Mouse (Mus musculus) neural tube, embryonic 11.5 days (tissue): Measurements from ENCODE around the gene Dnm1. TPM values are rescaled to one million over a fixed set of nuclear protein-coding genes. Genes with fewer than 3 reads are reported as not detected.
"Not testable (repeated sequence)": the region's sequence is repeated elsewhere in the genome, so short reads cannot be mapped to it uniquely, and the experiment has no call there.

ENCODE experiments used
- ATAC-seq: fragments of 200-750 bp; cut with Nextera tagmentation; 2 replicates; pipeline ENCODE4 v1.8.0; 2017; ENCODE audit warnings: moderate number of reproducible peaks, mild to moderate bottlenecking, moderate TSS enrichment, moderate library complexity; ENCODE audit not compliant: insufficient read depth, low FRiP score, low TSS enrichment
- DNase-seq: peaks from one replicate; pipeline ENCODE4 v3.0.0-alpha.2; 2015; ENCODE audit warnings: low spot score
- H3K27ac ChIP-seq: fragments of 300-500 bp; sonication (generic); 2 replicates; pipeline ENCODE4 v1.5.1; 2014; ENCODE audit warnings: low read depth, mild to moderate bottlenecking, low read length
- H3K27me3 ChIP-seq: fragments of 300-500 bp; sonication (generic); 2 replicates; pipeline ENCODE4 v1.6.1; 2014; ENCODE audit warnings: mild to moderate bottlenecking, low read length, mixed read lengths; ENCODE audit not compliant: control insufficient read depth, insufficient read depth
- H3K36me3 ChIP-seq: fragments of 300-500 bp; sonication (generic); 2 replicates; pipeline ENCODE4 v1.6.1; 2014; ENCODE audit warnings: mild to moderate bottlenecking, low read length, moderate library complexity, mixed read lengths; ENCODE audit not compliant: control insufficient read depth, insufficient read depth
- H3K4me1 ChIP-seq: fragments of 300-500 bp; sonication (generic); 2 replicates; pipeline ENCODE4 v1.6.1; 2014; ENCODE audit warnings: low read length, mixed read lengths; ENCODE audit not compliant: control insufficient read depth, insufficient read depth
- H3K4me2 ChIP-seq: fragments of 300-500 bp; sonication (generic); 2 replicates; pipeline ENCODE4 v1.6.1; 2014; ENCODE audit warnings: low read depth, mild to moderate bottlenecking, moderate library complexity
- H3K4me3 ChIP-seq: fragments of 300-500 bp; sonication (generic); 2 replicates; pipeline ENCODE4 v1.5.1; 2014; ENCODE audit warnings: low read depth, low read length
- H3K9ac ChIP-seq: fragments of 300-500 bp; sonication (generic); 2 replicates; pipeline ENCODE4 v1.6.1; 2014; ENCODE audit warnings: mild to moderate bottlenecking, low read length
- H3K9me3 ChIP-seq: fragments of 300-500 bp; sonication (generic); 2 replicates; pipeline ENCODE4 v1.6.1; 2016; ENCODE audit warnings: low read length; ENCODE audit not compliant: control insufficient read depth
- WGBS: fragments of 180-500 bp; shearing (Covaris S2); extraction: QIAGEN DNeasy Blood & Tissue Kit; methylation state at CpG from one replicate; pipeline ENCODE4 v1.1.7; 2014; 5-methylcytosine and 5-hydroxymethylcytosine counted together
- polyA plus RNA-seq: library from polyadenylated mRNA; unstranded; fragments of >200 nt; fragmentation: Nextera tagmentation; extraction: Ambion mirVana; gene quantifications from 2 replicates; pipeline ENCODE4 v1.2.1, GENCODE M21; 2014

Gene Dnm1
- polyA plus RNA-seq, 1 experiment from 2014 or later, result 23.7 TPM

GRCm38 (mm10) chr2:32367315-32367714, 14.2 kb upstream of the Dnm1 start:
- H3K9ac ChIP-seq, result no peak overlapping the region
- DNase-seq (no peak), ATAC-seq (no peak)
- H3K4me2 ChIP-seq, result no peak overlapping the region
- no peaks in the 10 kb centered on the region for H3K27me3 ChIP-seq
- H3K4me1 ChIP-seq, result peaks cover 8% of the 10 kb centered on the region
- WGBS, result 97% methylated on average over 5 of the region's 5 CpGs
- H3K36me3 ChIP-seq, result peaks cover 24% of the 10 kb centered on the region
- H3K27ac ChIP-seq, result no peak overlapping the region
- no peaks in the 10 kb centered on the region for H3K9me3 ChIP-seq
- no peak overlapping the region for H3K4me3 ChIP-seq

- no peak overlapping the region for H3K27ac ChIP-seq
- H3K4me1 ChIP-seq, result peaks cover 16% of the 10 kb centered on the region
- H3K4me3 ChIP-seq, result peak overlapping the region; percentile 84; the same call in 1 of the 2 replicates
- peak overlapping the region; percentile 77 for H3K4me2 ChIP-seq
- no peak for ATAC-seq
- DNase-seq, result no peak
- H3K27me3 ChIP-seq, result peaks cover 8% of the 10 kb centered on the region
- no peaks in the 10 kb centered on the region for H3K9me3 ChIP-seq
- peak overlapping the region; percentile 92; the same call in 1 of the 2 replicates for H3K9ac ChIP-seq
- H3K36me3 ChIP-seq, result peaks cover 8% of the 10 kb centered on the region; the same call in 1 of the 2 replicates
- 88% methylated on average over 8 of the region's 8 CpGs for WGBS
Measured at GRCm38 (mm10) chr2:32364121-32364520, 11.0 kb upstream of the Dnm1 start.

- Histone ChIP-seq H3K27ac (peak overlapping the region; percentile 76), H3K27me3 (peaks cover 8% of the 10 kb centered on the region), H3K4me2 (peak overlapping the region; percentile 77), H3K9me3 (no peaks in the 10 kb centered on the region), H3K4me3 (peak overlapping the region; percentile 84), H3K36me3 (peaks cover 8% of the 10 kb centered on the region; the same call in 1 of the 2 replicates), H3K4me1 (peaks cover 16% of the 10 kb centered on the region), H3K9ac (peak overlapping the region; percentile 92)
- DNase-seq (no peak), ATAC-seq (peak; percentile 17; the same call in 1 of the 2 replicates)
- 14% methylated on average over 17 of the region's 19 CpGs for WGBS
Measured at GRCm38 (mm10) chr2:32363376-32364106, 10.4 kb upstream of the Dnm1 start.

GRCm38 (mm10) chr2:32362817-32363340, 9.7 kb upstream of the Dnm1 start:
- DNase-seq (peak; percentile 92), ATAC-seq (peak; percentile 78)
- peak overlapping the region; percentile 77 for H3K4me2 ChIP-seq
- peaks cover 8% of the 10 kb centered on the region for H3K27me3 ChIP-seq
- WGBS, result under 1% methylated on average over 53 of the region's 53 CpGs
- H3K27ac ChIP-seq, result peak overlapping the region; percentile 76
- H3K36me3 ChIP-seq, result peaks cover 8% of the 10 kb centered on the region; the same call in 1 of the 2 replicates
- H3K9ac ChIP-seq, result peak overlapping the region; percentile 92
- no peaks in the 10 kb centered on the region for H3K9me3 ChIP-seq
- H3K4me1 ChIP-seq, result peaks cover 16% of the 10 kb centered on the region
- peak overlapping the region; percentile 84 for H3K4me3 ChIP-seq

- not testable (repeated sequence) for H3K9ac ChIP-seq, H3K9me3 ChIP-seq, H3K27ac ChIP-seq, H3K36me3 ChIP-seq, ATAC-seq, DNase-seq, H3K27me3 ChIP-seq
- Histone ChIP-seq H3K4me3 (peak overlapping the region; percentile 84), H3K4me1 (peaks cover 16% of the 10 kb centered on the region), H3K4me2 (peak overlapping the region; percentile 77)
- 39% methylated on average over 5 of the region's 5 CpGs for WGBS
Measured at GRCm38 (mm10) chr2:32362274-32362673, 9.1 kb upstream of the Dnm1 start.

GRCm38 (mm10) chr2:32361437-32361836, 8.3 kb upstream of the Dnm1 start:
- 2% methylated on average over 24 of the region's 24 CpGs for WGBS
- Histone ChIP-seq H3K9ac (peak overlapping the region; percentile 32; the same call in 1 of the 2 replicates), H3K4me2 (peak overlapping the region; percentile 61), H3K4me3 (peak overlapping the region; percentile 31), H3K36me3 (peaks cover 3% of the 10 kb centered on the region; the same call in 1 of the 2 replicates), H3K4me1 (peaks cover 16% of the 10 kb centered on the region), H3K9me3 (no peaks in the 10 kb centered on the region), H3K27me3 (peaks cover 8% of the 10 kb centered on the region), H3K27ac (no peak overlapping the region)
- ATAC-seq (peak; percentile 52; the same call in 1 of the 2 replicates), DNase-seq (peak; percentile 75)

GRCm38 (mm10) chr2:32360741-32361140, 7.6 kb upstream of the Dnm1 start:
- H3K27ac ChIP-seq, result no peak overlapping the region
- H3K4me3 ChIP-seq, result peak overlapping the region; percentile 31
- DNase-seq, result peak; percentile 73
- peaks cover 16% of the 10 kb centered on the region for H3K4me1 ChIP-seq
- peak overlapping the region; percentile 61 for H3K4me2 ChIP-seq
- WGBS, result 5% methylated on average over 14 of the region's 14 CpGs
- no peak overlapping the region; the same call in 1 of the 2 replicates for H3K9ac ChIP-seq
- peaks cover 8% of the 10 kb centered on the region for H3K27me3 ChIP-seq
- H3K36me3 ChIP-seq, result peaks cover 2% of the 10 kb centered on the region; the same call in 1 of the 2 replicates
- no peaks in the 10 kb centered on the region for H3K9me3 ChIP-seq
- ATAC-seq, result no peak

GRCm38 (mm10) chr2:32358381-32358780, 5.2 kb upstream of the Dnm1 start:
- DNase-seq, result no peak
- Histone ChIP-seq H3K27me3 (peaks cover 8% of the 10 kb centered on the region), H3K4me3 (no peak overlapping the region), H3K36me3 (no peaks in the 10 kb centered on the region), H3K9me3 (no peaks in the 10 kb centered on the region), H3K9ac (no peak overlapping the region), H3K27ac (no peak overlapping the region), H3K4me2 (no peak overlapping the region), H3K4me1 (peaks cover 9% of the 10 kb centered on the region; the same call in 1 of the 2 replicates)
- ATAC-seq, result no peak
- WGBS, result 63% methylated on average over 10 of the region's 10 CpGs
